23 mouse cellular contexts compared by ENCODE assay signal in the genomic region with DNA sequence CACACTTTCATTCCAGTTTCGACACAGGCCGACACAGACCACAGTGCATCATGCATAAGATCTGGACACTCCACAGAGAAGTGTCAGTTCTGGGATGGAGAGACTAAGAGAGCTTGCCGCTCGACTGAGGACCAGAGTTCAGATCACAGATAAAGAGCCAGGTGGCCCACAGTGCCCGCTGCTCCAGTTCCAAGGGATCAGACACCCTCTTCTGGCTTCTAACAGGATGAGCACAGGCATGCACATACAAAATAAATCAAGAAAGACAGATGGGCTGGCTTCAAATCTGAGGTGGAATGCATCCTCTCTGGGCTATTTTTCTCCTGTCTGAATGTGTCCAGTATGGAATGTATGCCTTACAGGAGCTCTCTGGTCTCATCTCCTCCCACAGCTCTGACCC. TPM values are rescaled to one million over a fixed set of nuclear protein-coding genes. Genes with fewer than 3 reads are reported as not detected.
DNase-seq lines count a peak whose midpoint lies in the region; ATAC-seq and TF ChIP-seq lines count a peak whose summit lies in the region.
"Had no signal": no experiment of that assay in that cellular context is flagged by ENCODE, and none has a peak within 500 bp of the region (broad histone marks: within the 10 kb centered on the region; RNA-seq: fewer than 3 reads in every experiment).

No protein-coding gene starts in this region.

- ATAC-seq in cerebellum, adult (ENCODE audit: insufficient number of reproducible peaks, low FRiP score, low TSS enrichment), result peak; percentile 56; the same call in 1 of the 2 replicates
- ATAC-seq in embryonic facial prominence, embryonic 13.5 days (ENCODE audit: insufficient number of reproducible peaks, insufficient read depth, low FRiP score, low TSS enrichment, low read depth), result no peak
- ATAC-seq: forebrain, embryonic 14.5 days; forebrain, postnatal 0 days; hindbrain, embryonic 16.5 days; intestine, embryonic 15.5 days had no signal

- no peaks in the 10 kb centered on the region for H3K36me3 ChIP-seq in embryonic facial prominence, embryonic 13.5 days
- H3K36me3 ChIP-seq in embryonic facial prominence, embryonic 10.5 days (replicated peaks), result no peaks in the 10 kb centered on the region
- no peaks in the 10 kb centered on the region for H3K36me3 ChIP-seq in macrophage (ENCODE audit: inconsistent target)
- H3K36me3 ChIP-seq: heart, embryonic 12.5 days; heart, embryonic 15.5 days; hindbrain, embryonic 10.5 days; hindbrain, embryonic 13.5 days; intestine, embryonic 15.5 days had no signal

- H3K9ac ChIP-seq in embryonic facial prominence, embryonic 13.5 days, result 0 out of 2 replicates have a peak overlapping the region, but pooled peaks have one; percentile 2
- H3K9ac ChIP-seq: forebrain, postnatal 0 days; heart, embryonic 12.5 days; heart, embryonic 15.5 days; hindbrain, embryonic 13.5 days; intestine, embryonic 15.5 days had no signal

- DNase-seq in cerebellum, adult 8-10 months, result no peak
- no peak for DNase-seq in embryonic facial prominence, embryonic 10.5 days (ENCODE audit: low spot score)
- no peak for DNase-seq in thymus, postnatal 10 days (ENCODE audit: low spot score in 2 of 2)
- no peak for DNase-seq in left cerebral cortex, adult 9 months (ENCODE audit: low spot score in 2 of 2)
- DNase-seq: adrenal gland, adult 2 months; adrenal gland, postnatal 25 days; forebrain, postnatal 0 days; gastrocnemius, postnatal 25 days; heart, adult 18-20 months; heart, postnatal 10 days; heart, postnatal 36 days; kidney, adult 11 months had no signal

- no peaks in the 10 kb centered on the region for H3K27me3 ChIP-seq in embryonic facial prominence, embryonic 13.5 days
- no peaks in the 10 kb centered on the region for H3K27me3 ChIP-seq in embryonic facial prominence, embryonic 10.5 days (replicated peaks; ENCODE audit: low read depth, poor library complexity, severe bottlenecking)
- H3K27me3 ChIP-seq: heart, embryonic 12.5 days; heart, embryonic 15.5 days; hindbrain, embryonic 13.5 days; intestine, embryonic 15.5 days had no signal

- no peak for TF ChIP-seq CTCF in bone marrow macrophage, adult 2 months (IDR thresholded peaks at IDR 0.05; ENCODE audit: low read depth, low read length)

- no peaks in the 10 kb centered on the region for H3K9me3 ChIP-seq in embryonic facial prominence, embryonic 13.5 days
- no peaks in the 10 kb centered on the region for H3K9me3 ChIP-seq in embryonic facial prominence, embryonic 10.5 days
- H3K9me3 ChIP-seq: hindbrain, embryonic 10.5 days; hindbrain, embryonic 13.5 days; intestine, embryonic 15.5 days had no signal

- H3K27ac ChIP-seq in embryonic facial prominence, embryonic 13.5 days, result no peak overlapping the region
- H3K27ac ChIP-seq in embryonic facial prominence, embryonic 10.5 days (replicated peaks), result no peak overlapping the region
- H3K27ac ChIP-seq in bone marrow macrophage, adult 2 months (ENCODE audit: insufficient read depth, low read depth, low read length), result 0 out of 2 replicates have a peak overlapping the region, but pooled peaks have one; percentile 10
- peak overlapping the region; percentile 92 for H3K27ac ChIP-seq in macrophage
- H3K27ac ChIP-seq: heart, embryonic 15.5 days; hindbrain, embryonic 10.5 days; hindbrain, embryonic 13.5 days; intestine, embryonic 15.5 days had no signal

- TF ChIP-seq POLR2A in bone marrow macrophage, adult 2 months (IDR thresholded peaks at IDR 0.05; ENCODE audit: borderline replicate concordance, low read depth, low read length), result no peak

- WGBS in embryonic facial prominence, embryonic 13.5 days, result 79% methylated on average over 5 of the region's 5 CpGs
- WGBS in embryonic facial prominence, embryonic 10.5 days, result 90% methylated on average over 5 of the region's 5 CpGs
- WGBS in macrophage (ENCODE audit: missing documents), result 90% methylated on average over 5 of the region's 5 CpGs

- H3K79me2 ChIP-seq in macrophage (ENCODE audit: inconsistent target), result no peaks in the 10 kb centered on the region

- H3K4me2 ChIP-seq in embryonic facial prominence, embryonic 13.5 days, result no peak overlapping the region
- H3K4me2 ChIP-seq: heart, embryonic 12.5 days; heart, embryonic 15.5 days; hindbrain, embryonic 13.5 days; intestine, embryonic 15.5 days had no signal

- no peaks in the 10 kb centered on the region; the same call in 1 of the 2 replicates for H3K4me1 ChIP-seq in embryonic facial prominence, embryonic 13.5 days
- H3K4me1 ChIP-seq in embryonic facial prominence, embryonic 10.5 days, result peaks cover 4% of the 10 kb centered on the region
- peaks cover 57% of the 10 kb centered on the region for H3K4me1 ChIP-seq in bone marrow macrophage, adult 2 months (ENCODE audit: control insufficient read depth, insufficient read depth, low read length)
- H3K4me1 ChIP-seq: hindbrain, embryonic 13.5 days had no signal

- H3K4me3 ChIP-seq in embryonic facial prominence, embryonic 13.5 days, result no peak overlapping the region
- no peak overlapping the region for H3K4me3 ChIP-seq in embryonic facial prominence, embryonic 10.5 days
- no peak overlapping the region for H3K4me3 ChIP-seq in bone marrow macrophage, adult 2 months (ENCODE audit: insufficient read depth, low read length)
- no peak overlapping the region for H3K4me3 ChIP-seq in macrophage (ENCODE audit: inconsistent target)
- H3K4me3 ChIP-seq: heart, embryonic 12.5 days; heart, embryonic 15.5 days; hindbrain, embryonic 10.5 days; hindbrain, embryonic 13.5 days; intestine, embryonic 15.5 days had no signal

RNA-seq across cellular contexts. Expression of gene Chmp6, which starts 13.5 kb away (rescaled TPM):
- polyA plus RNA-seq in embryonic facial prominence, embryonic 13.5 days (2015; fragmentation: Nextera tagmentation; extraction: Ambion mirVana), result 103 and 104 TPM in 2 replicates
- 117 and 120 TPM in 2 replicates for polyA plus RNA-seq in embryonic facial prominence, embryonic 10.5 days (2016; fragmentation: Nextera tagmentation; extraction: Ambion mirVana)
- polyA plus RNA-seq in bone marrow macrophage, adult 2 months (2012; ENCODE audit: insufficient read depth, insufficient read length, missing spikeins), result 34.0 and 34.8 TPM in 2 replicates
- total RNA-seq in macrophage (2018; cell fraction: chromatin; rRNA removed), result 10 to 100 TPM in 23 of 26 experiments, 1 to 10 TPM in 3; 8.6 to 56.3 (median 27.9) TPM
- total RNA-seq in macrophage (2018; cell fraction: cytosol; rRNA removed), result 10 to 100 TPM; 21.2 to 43.4 (median 35.7) TPM
- 10 to 100 TPM in 25 of 26 experiments, 1 to 10 TPM in 1; 9.8 to 37.0 (median 20.1) TPM for total RNA-seq in macrophage (2018; cell fraction: nucleus; rRNA removed)
- polyA plus RNA-seq in macrophage (2018), result 37.7 to 52.9 TPM (median 41.3 TPM) in 3 replicates

RNA-seq across cellular contexts. Expression of gene Baiap2, which starts 15.8 kb away (rescaled TPM):
- 17.5 and 20.0 TPM in 2 replicates for polyA plus RNA-seq in embryonic facial prominence, embryonic 13.5 days (2015; fragmentation: Nextera tagmentation; extraction: Ambion mirVana)
- polyA plus RNA-seq in embryonic facial prominence, embryonic 10.5 days (2016; fragmentation: Nextera tagmentation; extraction: Ambion mirVana), result 9.6 and 11.0 TPM in 2 replicates
- 38.5 and 41.8 TPM in 2 replicates for polyA plus RNA-seq in bone marrow macrophage, adult 2 months (2012; ENCODE audit: insufficient read depth, insufficient read length, missing spikeins)
- 100 to 1,000 TPM in 11 of 26 experiments, 10 to 100 TPM in 15; 20.7 to 218 (median 76.3) TPM for total RNA-seq in macrophage (2018; cell fraction: chromatin; rRNA removed)
- 10 to 100 TPM in 25 of 26 experiments, 1 to 10 TPM in 1; 9.0 to 31.7 (median 19.1) TPM for total RNA-seq in macrophage (2018; cell fraction: cytosol; rRNA removed)
- total RNA-seq in macrophage (2018; cell fraction: nucleus; rRNA removed), result 10 to 100 TPM in 25 of 26 experiments, 1 to 10 TPM in 1; 9.3 to 73.5 (median 28.3) TPM
- polyA plus RNA-seq in macrophage (2018), result 19.9 to 24.7 TPM (median 20.6 TPM) in 3 replicates

Comparison
In these comparisons a context has a peak if more than half of its experiments do, and no peak if none do; other contexts are left out.
1. H3K27ac ChIP-seq: peak in bone marrow macrophage, adult 2 months (single experiment) and macrophage (single experiment); none in embryonic facial prominence, embryonic 13.5 days (single experiment) and embryonic facial prominence, embryonic 10.5 days (single experiment).